In the genomic region with DNA sequence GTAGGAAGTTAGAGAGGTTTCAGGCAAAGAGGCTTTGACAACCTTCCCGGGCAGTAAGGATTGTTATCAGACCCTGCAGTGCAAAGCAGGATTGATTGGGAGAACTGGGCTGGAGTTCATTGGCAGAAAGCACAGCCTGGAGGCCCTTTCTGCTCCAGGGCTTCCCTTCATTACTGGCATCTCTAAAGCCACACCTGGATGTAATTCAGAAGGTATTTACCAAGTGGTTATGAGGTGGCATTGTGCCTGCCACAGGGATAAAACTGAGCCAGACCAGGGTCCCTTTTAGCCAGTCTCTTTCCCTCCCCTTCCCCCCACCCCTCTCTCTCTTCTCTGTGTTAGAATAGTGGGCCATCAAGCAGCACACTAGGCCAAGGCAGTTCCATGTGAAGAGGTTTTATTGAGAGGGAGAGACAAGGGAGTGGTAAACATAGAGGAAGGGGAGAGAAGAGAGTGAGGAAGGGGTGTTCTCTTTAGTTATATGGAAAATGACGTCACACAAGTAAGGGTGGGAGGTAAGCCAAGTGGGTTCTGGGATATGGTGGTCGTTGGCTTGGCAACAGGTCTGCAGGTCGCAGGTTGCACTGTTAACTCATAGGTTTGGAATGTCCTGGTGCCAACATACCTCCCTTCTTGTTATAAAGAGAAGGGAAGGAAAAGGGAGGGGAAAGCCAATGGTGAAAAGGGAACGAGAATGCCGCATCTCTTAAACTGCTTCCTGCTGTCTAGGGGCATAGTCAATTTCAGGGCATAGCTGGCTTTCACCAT, we compare ENCODE assay signal across 13 mouse cellular contexts.
A peak's percentile ranks its signal among the peaks of the same experiment; 100 is the strongest.
DNase-seq lines count a peak whose midpoint lies in the region; ATAC-seq and TF ChIP-seq lines count a peak whose summit lies in the region.
"Had no signal": no experiment of that assay in that cellular context is flagged by ENCODE, and none has a peak within 500 bp of the region (broad histone marks: within the 10 kb centered on the region; RNA-seq: fewer than 3 reads in every experiment).

No protein-coding gene starts in this region.

- H3K27ac ChIP-seq in gastrocnemius, adult 2 months, result peak overlapping the region; percentile 64
- peak overlapping the region; percentile 51 for H3K27ac ChIP-seq in lung, embryonic 14.5 days (ENCODE audit: low read depth)
- no peak overlapping the region for H3K27ac ChIP-seq in midbrain, embryonic 11.5 days (ENCODE audit: low read depth, low read length)
- H3K27ac ChIP-seq: forebrain, embryonic 12.5 days had no signal

- no peak for DNase-seq in gastrocnemius, adult 2 months
- no peak for DNase-seq in gastrocnemius, postnatal 4 days (ENCODE audit: low spot score in 2 of 2)
- DNase-seq in lung, embryonic 14.5 days, result peak; percentile 57
- no peak for DNase-seq in lung, adult 18-20 months
- DNase-seq in brain, embryonic 14.5 days (ENCODE audit: low read depth), result peak; percentile 20
- no peak for DNase-seq in midbrain, embryonic 11.5 days (ENCODE audit: low spot score, missing footprints)
- DNase-seq in left cerebral cortex, postnatal 36 days (ENCODE audit: low spot score in 2 of 2), result no peak
- DNase-seq in ovary, adult 18-20 months (ENCODE audit: low spot score), result no peak
- DNase-seq: adrenal gland, postnatal 25 days; B cell, adult 2 months; cerebellum, adult 11 months; liver, postnatal 0 days had no signal

- ATAC-seq in lung, embryonic 14.5 days (ENCODE audit: insufficient read depth), result peak; percentile 47
- ATAC-seq in midbrain, embryonic 11.5 days (ENCODE audit: low FRiP score), result no peak
- ATAC-seq: liver, postnatal 0 days had no signal

- TF ChIP-seq POLR2A in brain, embryonic 14.5 days (IDR thresholded peaks at IDR 0.05; ENCODE audit: borderline replicate concordance, extremely low read depth, insufficient read depth, insufficient read length, poor library complexity, severe bottlenecking), result no peak

- 0 out of 2 replicates have a peak, but pooled peaks cover 3% of the 10 kb centered on the region for H3K9me3 ChIP-seq in lung, embryonic 14.5 days (ENCODE audit: low read depth, low read length)
- no peaks in the 10 kb centered on the region for H3K9me3 ChIP-seq in midbrain, embryonic 11.5 days (ENCODE audit: control insufficient read depth, low read length)
- H3K9me3 ChIP-seq: forebrain, embryonic 12.5 days had no signal

- H3K4me3 ChIP-seq in gastrocnemius, adult 2 months, result no peak overlapping the region; the same call in 1 of the 2 replicates
- no peak overlapping the region for H3K4me3 ChIP-seq in lung, embryonic 14.5 days (ENCODE audit: low read depth, low read length)
- no peak overlapping the region for H3K4me3 ChIP-seq in midbrain, embryonic 11.5 days (ENCODE audit: low read depth, low read length)
- H3K4me3 ChIP-seq: forebrain, embryonic 12.5 days had no signal

- intact Hi-C loops in gastrocnemius, adult 2 months (cut with DNase I), result loop anchor here (10.0 kb wide), 1 partner anchor 296 kb away; no protein-coding TSS in a partner anchor
- intact Hi-C loops in left cerebral cortex, postnatal 36 days (cut with DNase I), result no loop called here

- 32% methylated on average over 6 of the region's 6 CpGs for whole genome bisulfite sequencing in lung, embryonic 14.5 days
- 57% methylated on average over 6 of the region's 6 CpGs for WGBS in midbrain, embryonic 11.5 days

- no peaks in the 10 kb centered on the region for H3K27me3 ChIP-seq in lung, embryonic 14.5 days (ENCODE audit: insufficient read depth, low read length)
- no peaks in the 10 kb centered on the region for H3K27me3 ChIP-seq in midbrain, embryonic 11.5 days (ENCODE audit: control insufficient read depth, insufficient read depth, low read length)
- H3K27me3 ChIP-seq: forebrain, embryonic 12.5 days had no signal

- H3K9ac ChIP-seq in lung, embryonic 14.5 days, result no peak overlapping the region
- 0 out of 2 replicates have a peak overlapping the region, but pooled peaks have one; percentile 20 for H3K9ac ChIP-seq in midbrain, embryonic 11.5 days (ENCODE audit: low read length)
- H3K9ac ChIP-seq: forebrain, embryonic 12.5 days; liver, postnatal 0 days had no signal

- TF ChIP-seq CTCF in gastrocnemius, adult 2 months (IDR thresholded peaks at IDR 0.05), result no peak
- TF ChIP-seq CTCF in lung, embryonic 14.5 days (IDR thresholded peaks at IDR 0.05; ENCODE audit: low read depth), result no peak
- no peak for TF ChIP-seq CTCF in brain, embryonic 14.5 days (IDR thresholded peaks at IDR 0.05; ENCODE audit: borderline replicate concordance, extremely low read depth, insufficient read depth, insufficient read length)

- H3K4me1 ChIP-seq in lung, embryonic 14.5 days (ENCODE audit: insufficient read depth), result peaks cover 6% of the 10 kb centered on the region; the same call in 1 of the 2 replicates
- H3K4me1 ChIP-seq in midbrain, embryonic 11.5 days (ENCODE audit: control insufficient read depth, insufficient read depth, low read length), result peaks cover 6% of the 10 kb centered on the region

- H3K4me2 ChIP-seq in lung, embryonic 14.5 days, result no peak overlapping the region
- H3K4me2 ChIP-seq in midbrain, embryonic 11.5 days, result no peak overlapping the region

- H3K36me3 ChIP-seq in lung, embryonic 14.5 days (ENCODE audit: insufficient read depth), result no peaks in the 10 kb centered on the region
- H3K36me3 ChIP-seq in midbrain, embryonic 11.5 days (ENCODE audit: control insufficient read depth, insufficient read depth, low read length), result no peaks in the 10 kb centered on the region
- H3K36me3 ChIP-seq: forebrain, embryonic 12.5 days had no signal

Comparison
In these comparisons a context has a peak if more than half of its experiments do, and no peak if none do; other contexts are left out.
1. DNase-seq: peak in lung, embryonic 14.5 days (single experiment) and brain, embryonic 14.5 days (single experiment); none in gastrocnemius, adult 2 months (single experiment), gastrocnemius, postnatal 4 days (0 of 2), lung, adult 18-20 months (0 of 2), midbrain, embryonic 11.5 days (single experiment), left cerebral cortex, postnatal 36 days (0 of 2) and ovary, adult 18-20 months (single experiment).